Mouse (Mus musculus) CD8-positive naive resting alpha-beta T cell, adult 57 days (primary cell): ENCODE measurements around the gene Lcn12. TPM values are rescaled to one million over a fixed set of nuclear protein-coding genes. Genes with fewer than 3 reads are reported as not detected.

Source experiments
- total RNA-seq: library from RNA; stranded (reverse); gene quantifications from one replicate; pipeline ENCODE4 v1.2.4, GENCODE M21; 2023

The Lcn12 gene
- total RNA-seq = not detected

GRCm38 (mm10) chr2:25493476-25493961, at the start of gene Lcn12:
TSS of gene Lcn12 (minus strand) at chr2:25493911.

DNA sequence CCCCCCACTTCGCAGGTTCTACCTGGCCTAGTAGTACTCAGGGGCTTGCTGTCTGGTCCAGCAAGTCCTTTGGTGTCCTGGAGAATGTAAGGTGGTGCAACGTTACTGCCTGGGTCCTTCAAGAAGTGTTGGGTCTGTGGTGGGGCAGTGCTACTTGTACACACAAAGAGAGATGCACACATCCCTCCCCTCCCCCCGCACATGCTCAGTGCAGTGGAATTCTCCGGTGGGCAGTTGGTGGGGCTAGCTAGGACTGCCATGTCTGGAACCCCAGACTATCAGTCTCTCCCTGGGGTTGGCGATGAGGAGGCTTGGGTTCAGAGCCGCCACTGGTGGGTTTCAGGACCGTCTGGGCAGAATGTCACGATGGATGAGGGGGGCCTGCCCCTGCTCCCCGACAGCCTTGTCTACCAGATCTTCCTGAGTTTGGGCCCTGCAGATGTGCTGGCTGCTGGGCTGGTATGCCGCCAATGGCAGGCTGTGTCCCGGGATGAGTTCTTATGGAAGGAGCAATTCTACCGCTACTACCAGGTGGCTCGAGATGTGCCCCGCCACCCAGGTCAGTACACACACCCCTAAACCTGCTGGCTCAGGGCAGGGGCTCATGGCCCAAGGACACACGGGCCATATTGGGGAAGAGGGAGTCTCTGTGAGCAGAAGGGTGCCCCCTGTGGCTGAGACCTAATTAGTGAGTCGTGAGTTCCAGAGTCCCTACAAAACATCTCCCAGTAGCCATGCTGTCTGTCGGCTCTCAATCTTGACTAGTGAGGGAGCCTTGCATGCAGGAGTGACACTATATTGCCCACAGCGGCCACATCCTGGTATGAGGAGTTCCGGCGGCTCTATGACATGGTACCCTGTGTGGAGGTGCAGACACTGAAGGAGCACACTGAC, 8.1 kb upstream of the Lcn12 start, which contains the start of gene C8g:
TSS of gene C8g (minus strand) at position 127 of the 894 bp plus-strand sequence.

DNA sequence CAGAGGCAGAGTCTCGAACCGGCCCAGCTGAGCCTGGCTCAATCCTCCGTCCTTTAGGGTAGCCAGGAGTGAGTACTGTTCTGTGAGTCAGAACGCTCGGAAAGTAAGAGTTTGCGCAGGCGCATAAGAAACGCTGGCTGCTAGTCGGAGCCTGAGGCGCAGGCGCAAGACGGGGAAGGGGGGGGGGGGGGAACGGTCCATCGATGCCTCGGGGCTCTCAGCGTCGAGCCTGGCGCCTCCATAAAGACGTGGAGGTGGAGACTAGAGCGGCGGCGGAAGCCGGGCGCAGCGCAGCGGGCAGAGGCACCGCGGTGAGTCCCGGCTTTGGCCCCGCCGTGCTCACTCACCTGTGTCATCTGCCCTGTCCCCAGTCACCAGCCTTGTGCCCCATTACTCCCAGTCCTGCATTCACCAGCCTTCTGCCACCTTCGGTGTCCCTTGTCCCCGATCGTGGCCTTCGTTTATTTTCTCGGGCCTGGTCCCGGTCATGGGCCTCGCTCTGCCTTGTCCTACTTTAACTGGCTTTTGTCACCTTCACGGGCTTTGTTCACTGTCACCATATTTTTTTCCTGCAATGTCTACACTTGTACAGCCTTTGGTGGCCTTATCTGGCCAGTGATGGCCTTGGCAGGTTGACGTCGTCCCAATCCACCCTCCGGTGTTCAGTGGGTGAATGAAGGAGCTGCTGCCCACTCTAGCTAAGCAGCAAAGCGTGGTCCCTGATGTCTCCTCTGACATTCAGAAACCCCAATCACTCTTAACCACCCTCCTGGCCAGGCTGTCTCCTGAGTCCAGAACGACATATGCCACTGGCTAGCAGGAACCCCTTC, 7.1 kb upstream of the Lcn12 start, which contains the start of gene Fbxw5:
TSS of gene Fbxw5 (plus strand) at position 175 of the 830 bp plus-strand sequence.

DNA sequence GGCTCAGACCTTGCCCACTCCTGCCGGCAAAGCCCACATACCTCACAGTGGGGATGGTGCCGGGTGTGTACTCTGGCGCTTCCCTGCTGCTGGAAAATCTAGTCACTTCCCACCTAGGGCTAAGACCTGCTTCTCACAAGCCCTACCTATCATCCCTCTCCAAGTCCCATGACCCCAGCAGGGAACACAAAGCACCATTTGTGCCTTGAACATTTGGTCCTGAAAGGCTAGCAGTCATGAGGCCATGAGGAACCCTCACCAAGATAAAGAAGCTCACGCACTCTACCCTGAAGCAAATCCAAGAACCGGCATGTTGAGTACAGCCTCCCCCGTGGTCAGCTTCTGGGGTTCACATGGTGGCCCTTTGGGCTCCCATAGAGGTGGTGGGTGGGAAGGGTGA, 23.7 kb downstream of the Lcn12 start, which contains the start of gene Ptgds:
TSS of gene Ptgds (minus strand) at position 78 of the 400 bp plus-strand sequence.

DNA sequence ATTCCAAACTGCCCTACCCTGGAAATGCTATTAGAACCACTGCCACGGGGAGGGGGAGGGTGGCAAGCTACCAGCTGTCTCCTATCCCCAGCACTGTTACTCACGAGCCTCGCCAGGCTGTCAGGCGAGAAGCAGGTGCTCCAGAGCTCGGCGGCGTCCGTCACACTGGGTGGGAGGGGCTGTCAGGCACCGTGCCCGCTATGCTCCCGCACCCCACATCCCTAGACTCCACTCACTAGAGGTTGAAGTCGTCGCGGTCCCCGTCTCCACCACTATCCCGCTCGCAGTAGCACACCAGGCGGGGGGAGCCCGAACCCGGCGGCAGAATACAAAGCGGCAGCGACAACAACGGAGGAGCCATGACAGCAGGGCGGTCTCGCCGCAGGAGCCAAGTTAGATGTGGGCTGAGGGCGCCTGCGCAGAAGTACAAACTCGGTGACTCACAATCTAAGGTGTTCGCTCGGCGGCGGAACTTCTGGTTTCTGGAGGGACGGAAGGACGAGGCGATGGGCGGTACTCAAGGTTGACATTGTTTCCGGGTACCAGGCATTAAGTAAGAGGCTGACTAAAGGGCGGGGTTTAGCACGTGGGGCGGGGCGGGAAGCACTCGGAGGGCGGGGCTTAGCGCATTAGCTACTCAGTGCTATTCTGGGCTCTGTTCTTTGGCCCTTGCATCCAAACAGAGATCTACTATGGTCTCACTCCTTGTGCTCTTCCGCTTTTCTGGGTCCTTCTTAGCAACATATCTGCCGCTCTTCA, 33.0 kb downstream of the Lcn12 start, which contains the start of gene Paxx:
TSS of gene Paxx (minus strand) at position 544 of the 759 bp plus-strand sequence.

DNA sequence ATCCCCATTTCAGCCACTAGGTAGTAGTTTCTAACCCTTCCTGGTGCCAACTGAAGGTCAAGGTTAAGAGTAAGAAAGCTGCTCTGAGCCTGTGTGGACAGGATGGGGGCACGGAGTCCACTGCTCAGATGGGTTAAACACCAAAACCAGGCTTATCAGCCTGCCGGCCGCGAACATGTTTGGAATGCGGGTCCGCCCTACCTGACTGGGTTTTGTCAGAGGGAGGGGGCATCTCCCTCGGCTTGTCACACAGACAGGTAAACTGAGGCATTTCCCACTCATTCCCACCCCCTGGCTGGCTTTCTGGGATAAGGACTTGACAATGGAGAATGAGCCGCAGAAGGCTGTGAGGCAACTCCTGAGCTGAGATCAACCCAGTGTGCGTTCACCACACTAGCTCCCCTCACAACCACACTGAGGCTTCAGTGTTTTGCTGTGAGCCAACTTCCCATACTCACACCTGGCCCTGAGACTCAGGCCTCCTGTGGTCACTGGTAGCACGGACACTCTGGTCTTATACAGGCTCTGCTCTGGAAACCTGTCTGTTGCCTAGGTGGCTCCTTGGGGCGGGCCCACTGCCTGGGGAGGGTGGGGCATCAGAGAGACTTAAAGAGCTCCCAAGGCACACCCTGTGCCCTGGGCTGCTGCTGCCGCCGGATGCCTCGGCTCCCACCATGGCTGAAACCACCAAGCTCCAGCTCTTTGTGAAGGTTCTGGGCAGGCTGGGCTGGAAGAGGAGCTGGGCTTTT, 37.3 kb downstream of the Lcn12 start, which contains the start of gene Clic3:
TSS of gene Clic3 (plus strand) at position 634 of the 749 bp plus-strand sequence.

Other genes with a start within 250 kb of the Lcn12 start
- 11.0 TPM for gene AL732309.1, start 247.0 kb downstream of the Lcn12 start, total RNA-seq
- 20.6 TPM for gene Tmem203, start 238.5 kb downstream of the Lcn12 start, total RNA-seq
- gene Tprn, start 231.3 kb downstream of the Lcn12 start, total RNA-seq = 20.0 TPM
- gene Ssna1, start 221.5 kb downstream of the Lcn12 start, total RNA-seq = 39.1 TPM
- 92.6 TPM for gene Anapc2, start 221.4 kb downstream of the Lcn12 start, total RNA-seq
- not detected for gene Tmem210, start 205.8 kb downstream of the Lcn12 start, total RNA-seq
- gene Lrrc26, start 204.0 kb downstream of the Lcn12 start, total RNA-seq = not detected
- gene Grin1, start 174.7 kb downstream of the Lcn12 start, total RNA-seq = not detected
- gene Man1b1, start 161.6 kb downstream of the Lcn12 start, total RNA-seq = 34.4 TPM
- gene Dpp7, start 137.6 kb downstream of the Lcn12 start, total RNA-seq = 13.0 TPM
- gene Uap1l1, start 128.2 kb downstream of the Lcn12 start, total RNA-seq = 12.6 TPM
- not detected for gene Sapcd2, start 121.6 kb downstream of the Lcn12 start, total RNA-seq
- not detected for gene Entpd2, start 98.0 kb downstream of the Lcn12 start, total RNA-seq
- gene Npdc1, start 94.6 kb downstream of the Lcn12 start, total RNA-seq = 2.3 TPM
- gene Fut7, start 70.6 kb downstream of the Lcn12 start, total RNA-seq = 0.52 TPM
- gene Abca2, start 65.2 kb downstream of the Lcn12 start, total RNA-seq = 80.3 TPM
- not detected for gene Clic3, start 37.1 kb downstream of the Lcn12 start, total RNA-seq
- 83.0 TPM for gene Paxx, start 32.8 kb downstream of the Lcn12 start, total RNA-seq
- not detected for gene Ptgds, start 23.9 kb downstream of the Lcn12 start, total RNA-seq
- gene Fbxw5, start 6.8 kb upstream of the Lcn12 start, total RNA-seq = 60.4 TPM
- not detected for gene C8g, start 7.8 kb upstream of the Lcn12 start, total RNA-seq
- 40.5 TPM for gene Traf2, start 53.0 kb upstream of the Lcn12 start, total RNA-seq
- gene Edf1, start 63.9 kb upstream of the Lcn12 start, total RNA-seq = 100 TPM
- 2.0 TPM for gene Mamdc4, start 80.9 kb upstream of the Lcn12 start, total RNA-seq
- gene Phpt1, start 81.3 kb upstream of the Lcn12 start, total RNA-seq = 18.9 TPM
- gene Ajm1, start 87.8 kb upstream of the Lcn12 start, total RNA-seq = 0.70 TPM
- 115 TPM for gene Rabl6, start 114.6 kb upstream of the Lcn12 start, total RNA-seq
- gene Ccdc183, start 123.8 kb upstream of the Lcn12 start, total RNA-seq = not detected
- 0.80 TPM for gene Tmem141, start 128.1 kb upstream of the Lcn12 start, total RNA-seq
- 2.1 TPM for gene Fcna, start 134.1 kb upstream of the Lcn12 start, total RNA-seq
- gene Lcn8, start 159.2 kb upstream of the Lcn12 start, total RNA-seq = not detected
- gene Lcn5, start 164.0 kb upstream of the Lcn12 start, total RNA-seq = not detected
- not detected for gene Lcn6, start 182.9 kb upstream of the Lcn12 start, total RNA-seq
- not detected for gene Lcn10, start 188.8 kb upstream of the Lcn12 start, total RNA-seq
- not detected for gene Obp2a, start 206.1 kb upstream of the Lcn12 start, total RNA-seq
- gene Bmyc, start 212.8 kb upstream of the Lcn12 start, total RNA-seq = 16.7 TPM
- gene Obp2b, start 243.1 kb upstream of the Lcn12 start, total RNA-seq = not detected